Mouse (Mus musculus) MEL (cell line): ENCODE results near the gene Myo18b.

Experiments used
- CTCF ChIP-seq, 3 experiments: IDR thresholded peaks in 2 of 3; conservative IDR thresholded peaks in 1 of 3; 2 replicates each; pipeline ENCODE4 v1.5.1; 2011 to 2012; ENCODE audit warnings: low read length in 3 of 3, low read depth in 2 of 3, mild to moderate bottlenecking in 2 of 3, improper control_type of control experiment in 1 of 3, inconsistent platforms in 1 of 3, mixed read lengths in 1 of 3, moderate library complexity in 1 of 3; ENCODE audit not compliant: control insufficient read depth in 1 of 3, insufficient read depth in 1 of 3, poor library complexity in 1 of 3, severe bottlenecking in 1 of 3
- HCFC1 ChIP-seq: IDR thresholded peaks from 2 replicates; pipeline ENCODE4 v1.6.1; 2012; ENCODE audit warnings: low read depth, mild to moderate bottlenecking, inconsistent platforms, low read length, improper control_type of control experiment, moderate library complexity
- MAFK ChIP-seq: IDR thresholded peaks from 2 replicates; pipeline ENCODE4 v1.6.1; 2011; ENCODE audit warnings: low read depth, mild to moderate bottlenecking, low read length, improper control_type of control experiment, borderline replicate concordance
- NRF1 ChIP-seq: IDR thresholded peaks from 2 replicates; pipeline ENCODE4 v1.6.1; 2014; ENCODE audit warnings: low read depth, mild to moderate bottlenecking, inconsistent platforms, low read length, improper control_type of control experiment, moderate library complexity; ENCODE audit not compliant: poor library complexity, insufficient read depth, severe bottlenecking
- POLR2A ChIP-seq, 2 experiments: IDR thresholded peaks; 2 replicates each; pipeline ENCODE4 v1.6.1; 2011 to 2012; ENCODE audit warnings: low read length in 2 of 2, mild to moderate bottlenecking in 2 of 2, control low read depth in 1 of 2, improper control_type of control experiment in 1 of 2, low read depth in 1 of 2, moderate library complexity in 1 of 2; ENCODE audit not compliant: control insufficient read depth in 1 of 2, insufficient read depth in 1 of 2, poor library complexity in 1 of 2
- POLR2AphosphoS2 ChIP-seq: IDR thresholded peaks from 2 replicates; pipeline ENCODE4 v1.6.1; 2011; ENCODE audit warnings: low read length, improper control_type of control experiment
- RAD21 ChIP-seq: IDR thresholded peaks from 2 replicates; pipeline ENCODE4 v1.6.1; 2011; ENCODE audit warnings: mild to moderate bottlenecking, low read depth, low read length, improper control_type of control experiment
- SIN3A ChIP-seq: IDR thresholded peaks from 2 replicates; pipeline ENCODE4 v1.6.1; 2012; ENCODE audit warnings: low read length, improper control_type of control experiment, inconsistent platforms
- TAL1 ChIP-seq: IDR thresholded peaks from 2 replicates; pipeline ENCODE4 v1.6.1; 2012; ENCODE audit warnings: mild to moderate bottlenecking, inconsistent platforms, low read length, moderate library complexity, mixed read lengths
- ZKSCAN1 ChIP-seq: IDR thresholded peaks from 2 replicates; pipeline ENCODE4 v1.6.1; 2012; ENCODE audit warnings: low read depth, mild to moderate bottlenecking, inconsistent platforms, low read length, improper control_type of control experiment, moderate library complexity
- ZMIZ1 ChIP-seq: IDR thresholded peaks from 2 replicates; pipeline ENCODE4 v1.6.1; 2012; ENCODE audit warnings: low read depth, mild to moderate bottlenecking, inconsistent platforms, low read length, improper control_type of control experiment, moderate library complexity

- TF ChIP-seq ZKSCAN1: no peak
- no peak for TF ChIP-seq MAFK
- no peak for TF ChIP-seq POLR2AphosphoS2
- TF ChIP-seq RAD21: no peak
- TF ChIP-seq CTCF (IDR thresholded peaks at IDR 0.05 in 2 of 3, conservative IDR thresholded peaks at IDR 0.05 in 1 of 3; ENCODE audit: control insufficient read depth in 1 of 3, insufficient read depth in 1 of 3, low read depth in 2 of 3, low read length in 3 of 3, poor library complexity in 1 of 3, severe bottlenecking in 1 of 3): no peak
- TF ChIP-seq ZMIZ1: no peak
- no peak for TF ChIP-seq POLR2A (IDR thresholded peaks at IDR 0.05; ENCODE audit: control insufficient read depth in 1 of 2, insufficient read depth in 1 of 2, low read depth in 1 of 2, low read length in 2 of 2, poor library complexity in 1 of 2)
- TF ChIP-seq TAL1: no peak
- no peak for TF ChIP-seq HCFC1
- no peak for TF ChIP-seq SIN3A
- TF ChIP-seq NRF1: no peak
These were observed 70.9 kb downstream of the Myo18b start for GRCm38 (mm10) chr5:112825091-112825794.
